Mouse (Mus musculus) embryonic facial prominence, embryonic 11.5 days (tissue): ENCODE results near the gene Ubap2l. TPM values are rescaled to one million over a fixed set of nuclear protein-coding genes. Genes with fewer than 3 reads are reported as not detected.

ENCODE experiments used
- ATAC-seq: fragments of 200-750 bp; cut with Nextera tagmentation; replicated peaks from 2 replicates; pipeline ENCODE4 v1.8.0; 2017; ENCODE audit warnings: low read depth; ENCODE audit not compliant: insufficient number of reproducible peaks, low FRiP score, low TSS enrichment
- DNase-seq: peaks from one replicate; pipeline ENCODE4 v3.0.0-alpha.2; 2015; ENCODE audit warnings: low spot score
- H3K27ac ChIP-seq: fragments of 300-500 bp; sonication (generic); replicated peaks from 2 replicates; pipeline ENCODE4 v1.5.1; 2014; ENCODE audit warnings: mild to moderate bottlenecking, low read depth, low read length, control low read depth
- H3K27me3 ChIP-seq: fragments of 300-500 bp; sonication (generic); 2 replicates; pipeline ENCODE4 v1.6.1; 2014; ENCODE audit warnings: mild to moderate bottlenecking, low read length, moderate library complexity, mixed read lengths; ENCODE audit not compliant: control insufficient read depth, insufficient read depth
- H3K36me3 ChIP-seq: fragments of 300-500 bp; sonication (generic); replicated peaks from 2 replicates; pipeline ENCODE4 v1.6.1; 2014; ENCODE audit warnings: low read depth, mild to moderate bottlenecking, low read length, moderate library complexity, mixed read lengths; ENCODE audit not compliant: control insufficient read depth, insufficient read depth
- H3K4me1 ChIP-seq: fragments of 300-500 bp; sonication (generic); 2 replicates; pipeline ENCODE4 v1.6.1; 2014; ENCODE audit warnings: low read length, mixed read lengths; ENCODE audit not compliant: control insufficient read depth, insufficient read depth
- H3K4me2 ChIP-seq: fragments of 300-500 bp; sonication (generic); 2 replicates; pipeline ENCODE4 v1.6.1; 2014; ENCODE audit warnings: low read depth, mild to moderate bottlenecking, control low read depth, low read length, moderate library complexity
- H3K4me3 ChIP-seq: fragments of 300-500 bp; sonication (generic); 2 replicates; pipeline ENCODE4 v1.5.1; 2014; ENCODE audit warnings: low read depth, low read length, control low read depth
- H3K9ac ChIP-seq: fragments of 300-500 bp; sonication (generic); replicated peaks from 2 replicates; pipeline ENCODE4 v1.6.1; 2014; ENCODE audit warnings: mild to moderate bottlenecking, control low read depth, low read length
- H3K9me3 ChIP-seq: fragments of 300-500 bp; sonication (generic); replicated peaks from 2 replicates; pipeline ENCODE4 v1.6.1; 2016; ENCODE audit warnings: mild to moderate bottlenecking, low read length, inconsistent platforms, mixed read lengths; ENCODE audit not compliant: control insufficient read depth
- WGBS: fragments of 180-500 bp; shearing (Covaris S2); extraction: QIAGEN DNeasy Blood & Tissue Kit; methylation state at CpG from one replicate; pipeline ENCODE4 v1.1.7; 2014; 5-methylcytosine and 5-hydroxymethylcytosine counted together
- microRNA counts: library from miRNA; unstranded; fragments of <30 nt; microRNA quantifications from one replicate; lab custom pipeline; 2016
- microRNA-seq: library from miRNA; unstranded; fragments of <30 nt; microRNA quantifications from one replicate; pipeline ENCODE4, GENCODE M21; 2016; ENCODE audit warnings: borderline number of aligned reads
- polyA plus RNA-seq: library from polyadenylated mRNA; unstranded; fragments of >200 nt; fragmentation: Nextera tagmentation; extraction: Ambion mirVana; gene quantifications from 2 replicates; pipeline ENCODE4 v1.2.1, GENCODE M21; 2014

Ubap2l gene
- polyA plus RNA-seq, 1 experiment from 2014 or later: 227 TPM

DNA sequence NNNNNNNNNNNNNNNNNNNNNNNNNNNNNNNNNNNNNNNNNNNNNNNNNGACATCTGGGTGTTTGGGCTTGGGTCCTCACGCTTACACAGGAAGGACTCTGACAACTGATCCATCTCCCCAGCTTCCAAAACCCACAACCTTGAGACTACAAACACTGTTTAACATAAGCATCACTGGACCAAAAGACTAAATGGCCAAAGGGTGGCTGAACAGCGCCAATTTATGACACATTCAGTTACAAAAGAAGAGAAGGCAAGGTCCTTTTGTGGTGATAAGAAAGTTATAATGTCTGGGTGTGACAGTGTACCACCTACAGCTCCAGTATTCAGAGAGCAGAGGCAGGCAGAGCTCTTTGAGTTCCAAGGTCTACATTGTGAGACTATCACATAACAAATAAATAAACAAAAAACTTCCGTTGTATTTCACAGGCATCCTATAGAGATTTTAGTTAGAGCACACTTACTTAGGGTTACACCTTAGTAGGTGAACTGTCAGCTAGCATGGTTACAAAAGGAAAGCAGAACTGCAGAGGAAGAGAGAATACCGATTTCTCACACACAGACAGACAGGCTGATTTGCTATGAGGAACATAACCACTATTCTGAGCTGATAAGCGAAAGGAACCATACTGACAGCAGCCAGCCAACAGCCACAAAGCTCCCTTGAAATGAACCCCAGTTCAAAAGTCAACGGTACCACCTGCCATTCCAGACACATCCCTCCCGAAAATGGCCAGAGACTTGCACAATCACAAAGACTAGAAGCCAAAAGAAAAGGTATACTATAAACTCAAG lies 96.1 kb downstream of the Ubap2l start:
- Histone ChIP-seq H3K27ac (no peak overlapping the region), H3K27me3 (no peaks in the 10 kb centered on the region), H3K4me3 (no peak overlapping the region), H3K9me3 (no peaks in the 10 kb centered on the region), H3K36me3 (peaks cover 11% of the 10 kb centered on the region), H3K9ac (no peak overlapping the region; the same call in 1 of the 2 replicates), H3K4me1 (peaks cover 6% of the 10 kb centered on the region), H3K4me2 (no peak overlapping the region)
- no peak for ATAC-seq
- 92% methylated on average over 7 of the region's 7 CpGs for whole genome bisulfite sequencing
- DNase-seq: no peak

DNA sequence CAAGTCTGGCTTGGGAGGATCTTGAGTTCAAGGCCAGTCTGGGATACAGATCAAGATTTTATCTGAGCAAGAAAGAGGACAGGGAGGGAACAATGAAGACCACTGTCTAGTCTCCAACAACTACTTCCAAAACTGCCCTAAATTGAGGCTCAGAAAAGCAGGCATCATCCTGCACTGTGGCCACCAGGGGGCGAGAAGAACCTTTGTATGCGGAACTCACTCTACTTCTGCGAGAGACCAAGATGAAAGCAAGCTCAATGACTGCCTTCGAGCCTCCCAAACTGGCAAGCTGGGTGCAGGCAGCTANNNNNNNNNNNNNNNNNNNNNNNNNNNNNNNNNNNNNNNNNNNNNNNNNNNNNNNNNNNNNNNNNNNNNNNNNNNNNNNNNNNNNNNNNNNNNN lies 99.0 kb downstream of the Ubap2l start:
- DNase-seq (peak; percentile 88), ATAC-seq (no peak)
- H3K4me2 ChIP-seq: no peak overlapping the region
- no peaks in the 10 kb centered on the region for H3K27me3 ChIP-seq
- H3K4me1 ChIP-seq: no peaks in the 10 kb centered on the region
- no peaks in the 10 kb centered on the region for H3K9me3 ChIP-seq
- H3K9ac ChIP-seq: no peak overlapping the region
- WGBS: 7% methylated on average over 4 of the region's 4 CpGs
- peaks cover 11% of the 10 kb centered on the region for H3K36me3 ChIP-seq
- no peak overlapping the region for H3K27ac ChIP-seq
- no peak overlapping the region for H3K4me3 ChIP-seq

MicroRNAs within 50 kb of the gene (microRNA counts, 519-probe panel; counts per million panel counts)
- 3,973 counts per million, percentile 60 among the panel's probes with 10 or more counts for microRNA mmu-miR-190b (lab: Ali Mortazavi, UCI)

Small RNAs within 50 kb of the gene (microRNA-seq; reads per million reads assigned to microRNA genes)
- gene Mir190b (26.8 reads per million, percentile 24 among the genes with 10 or more reads in this experiment), gene Mir7669 (1.4 reads per million)

Other genes starting within 250 kb of the Ubap2l start
- gene She, start 221.3 kb downstream of the Ubap2l start, polyA plus RNA-seq: 2.7 and 3.2 TPM in 2 replicates
- 0.15 and 0.21 TPM in 2 replicates for gene Il6ra, start 139.4 kb downstream of the Ubap2l start, polyA plus RNA-seq
- 10.6 and 10.7 TPM in 2 replicates for gene Atp8b2, start 89.1 kb downstream of the Ubap2l start, polyA plus RNA-seq
- 201 and 207 TPM in 2 replicates for gene Hax1, start 53.8 kb downstream of the Ubap2l start, polyA plus RNA-seq
- 171 and 176 TPM in 2 replicates for gene 4933434E20Rik, start 992 bp downstream of the Ubap2l start, polyA plus RNA-seq
- gene Tpm3, start 20.0 kb upstream of the Ubap2l start, polyA plus RNA-seq: 551 and 574 TPM in 2 replicates
- 0.42 and 0.45 TPM in 2 replicates for gene Nup210l, start 51.5 kb upstream of the Ubap2l start, polyA plus RNA-seq
- gene Rps27, start 161.0 kb upstream of the Ubap2l start, polyA plus RNA-seq: 1,115 and 1,319 TPM in 2 replicates
- gene Rab13, start 161.1 kb upstream of the Ubap2l start, polyA plus RNA-seq: 13.2 and 14.7 TPM in 2 replicates
- gene Jtb, start 179.0 kb upstream of the Ubap2l start, polyA plus RNA-seq: 94.4 and 103 TPM in 2 replicates
- gene Creb3l4, start 190.9 kb upstream of the Ubap2l start, polyA plus RNA-seq: 7.7 and 9.9 TPM in 2 replicates
- 48.7 and 49.1 TPM in 2 replicates for gene Slc39a1, start 195.5 kb upstream of the Ubap2l start, polyA plus RNA-seq
- 10.8 and 12.5 TPM in 2 replicates for gene Crtc2, start 201.5 kb upstream of the Ubap2l start, polyA plus RNA-seq
- gene Dennd4b, start 212.6 kb upstream of the Ubap2l start, polyA plus RNA-seq: 2.6 and 2.9 TPM in 2 replicates
- 12.6 TPM in 2 replicates for gene Gatad2b, start 240.6 kb upstream of the Ubap2l start, polyA plus RNA-seq